Mouse (Mus musculus): Measurements from ENCODE around the gene Zfp948.
"Not testable (repeated sequence)": the region's sequence is repeated elsewhere in the genome, so short reads cannot be mapped to it uniquely, and the experiment has no call there.

Gene Zfp948

DNA sequence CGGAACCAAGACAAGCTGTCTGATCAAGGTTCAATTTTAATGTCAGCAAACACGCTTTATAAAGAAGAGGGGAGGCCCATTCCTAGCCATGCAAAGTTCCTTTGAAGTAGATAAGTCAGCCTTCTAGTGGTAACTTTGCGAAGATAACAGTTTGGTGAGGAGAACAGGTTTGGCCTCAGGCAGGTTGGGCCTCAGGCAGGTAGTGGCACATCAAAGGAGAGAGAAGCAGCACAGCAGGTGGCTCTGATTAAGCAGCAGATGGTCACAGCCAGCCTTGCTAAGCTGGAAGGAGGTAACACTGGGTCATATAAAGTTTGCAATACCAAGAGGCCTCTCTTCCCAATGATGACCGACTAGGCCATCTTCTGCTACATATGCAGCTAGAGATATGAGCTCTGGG is 69.0 kb downstream of the Zfp948 start:
- DNase-seq (ENCODE audit: low spot score in 2 of 2): not testable (repeated sequence)

All from spleen, postnatal 14 days (tissue).